Mouse (Mus musculus) thymus, adult 18-20 months (tissue): ENCODE results near the gene Spn.

Experiments used
- DNase-seq, 2 experiments: peaks; one replicate each; pipeline ENCODE4 v3.0.0; 2022; ENCODE audit warnings: mixed read lengths in 2 of 2

The Spn gene

GRCm38 (mm10) chr7:127140623-127141404, 3.2 kb upstream of the Spn start:
- DNase-seq = no peak

- no peak for DNase-seq
These were observed 1.9 kb upstream of the Spn start for GRCm38 (mm10) chr7:127139562-127139961.

GRCm38 (mm10) chr7:127139100-127139499, 1.5 kb upstream of the Spn start:
- no peak for DNase-seq

GRCm38 (mm10) chr7:127136181-127137071, 1.2 kb downstream of the Spn start:
- DNase-seq = peak in 1 of 2 experiments; percentile 52

GRCm38 (mm10) chr7:127134821-127135447, 2.7 kb downstream of the Spn start:
- peak; percentile 34 to 55 for DNase-seq

GRCm38 (mm10) chr7:127133125-127133524, 4.5 kb downstream of the Spn start:
- no peak for DNase-seq

- DNase-seq = no peak
These were observed 8.0 kb downstream of the Spn start for GRCm38 (mm10) chr7:127129638-127130037.

GRCm38 (mm10) chr7:127121911-127122270, 15.7 kb downstream of the Spn start, which contains the start of gene Qprt:
Qprt (minus strand) TSS chr7:127122226.
- no peak for DNase-seq

GRCm38 (mm10) chr7:127121061-127121910, 16.3 kb downstream of the Spn start:
- DNase-seq = no peak

GRCm38 (mm10) chr7:127118671-127119445, 18.8 kb downstream of the Spn start:
- DNase-seq = no peak

GRCm38 (mm10) chr7:127117948-127118347, 19.7 kb downstream of the Spn start:
- no peak for DNase-seq

- no peak for DNase-seq
These were observed 21.2 kb downstream of the Spn start for GRCm38 (mm10) chr7:127116331-127116935.

GRCm38 (mm10) chr7:127114920-127115319, 22.7 kb downstream of the Spn start:
- DNase-seq = no peak

GRCm38 (mm10) chr7:127113614-127114259, 23.9 kb downstream of the Spn start:
- no peak for DNase-seq

- DNase-seq = no peak
These were observed 24.6 kb downstream of the Spn start for GRCm38 (mm10) chr7:127112921-127113597.

- no peak for DNase-seq
These were observed 25.3 kb downstream of the Spn start for GRCm38 (mm10) chr7:127112251-127112841.

GRCm38 (mm10) chr7:127111461-127111860, 26.2 kb downstream of the Spn start:
- peak; percentile 55 to 71 for DNase-seq

GRCm38 (mm10) chr7:127110239-127111007, 27.2 kb downstream of the Spn start:
- DNase-seq = peak; percentile 45 to 65

GRCm38 (mm10) chr7:127105551-127105950, 32.1 kb downstream of the Spn start:
- DNase-seq = no peak
